Mouse (Mus musculus) erythroblast, embryonic 14.5 days (primary cell): ENCODE results near the gene Kazald1. TPM values are rescaled to one million over a fixed set of nuclear protein-coding genes. Genes with fewer than 3 reads are reported as not detected.

Source experiments
- H3K27me3 ChIP-seq: 2 replicates; pipeline ENCODE4 v1.6.1; 2012; ENCODE audit warnings: inconsistent platforms; ENCODE audit not compliant: control insufficient read depth
- H3K36me3 ChIP-seq: 2 replicates; pipeline ENCODE4 v1.6.1; 2012; ENCODE audit warnings: mild to moderate bottlenecking, inconsistent platforms; ENCODE audit not compliant: control insufficient read depth
- H3K4me1 ChIP-seq: 2 replicates; pipeline ENCODE4 v1.6.1; 2012; ENCODE audit warnings: inconsistent platforms; ENCODE audit not compliant: control insufficient read depth
- H3K4me3 ChIP-seq: replicated peaks from 2 replicates; pipeline ENCODE3; 2012; ENCODE audit warnings: moderate library complexity, mild to moderate bottlenecking, inconsistent platforms
- H3K9me3 ChIP-seq: 2 replicates; pipeline ENCODE4 v1.6.1; 2012; ENCODE audit warnings: low read length, inconsistent platforms, mixed read lengths; ENCODE audit not compliant: control insufficient read depth
- GATA1 ChIP-seq: IDR thresholded peaks from 2 replicates; pipeline ENCODE4 v1.6.1; 2012; ENCODE audit warnings: low read length, inconsistent platforms, mixed read lengths
- TAL1 ChIP-seq: IDR thresholded peaks from 3 replicates; pipeline ENCODE4 v1.6.1; 2012; ENCODE audit warnings: low read length, inconsistent platforms, mixed read lengths
- polyA plus RNA-seq: library from polyadenylated mRNA; stranded (reverse); fragments of >175 nt; gene quantifications from 2 replicates; pipeline ENCODE4 v1.2.3, GENCODE M21; 2012

The Kazald1 gene
- polyA plus RNA-seq, 1 experiment, result not detected

DNA sequence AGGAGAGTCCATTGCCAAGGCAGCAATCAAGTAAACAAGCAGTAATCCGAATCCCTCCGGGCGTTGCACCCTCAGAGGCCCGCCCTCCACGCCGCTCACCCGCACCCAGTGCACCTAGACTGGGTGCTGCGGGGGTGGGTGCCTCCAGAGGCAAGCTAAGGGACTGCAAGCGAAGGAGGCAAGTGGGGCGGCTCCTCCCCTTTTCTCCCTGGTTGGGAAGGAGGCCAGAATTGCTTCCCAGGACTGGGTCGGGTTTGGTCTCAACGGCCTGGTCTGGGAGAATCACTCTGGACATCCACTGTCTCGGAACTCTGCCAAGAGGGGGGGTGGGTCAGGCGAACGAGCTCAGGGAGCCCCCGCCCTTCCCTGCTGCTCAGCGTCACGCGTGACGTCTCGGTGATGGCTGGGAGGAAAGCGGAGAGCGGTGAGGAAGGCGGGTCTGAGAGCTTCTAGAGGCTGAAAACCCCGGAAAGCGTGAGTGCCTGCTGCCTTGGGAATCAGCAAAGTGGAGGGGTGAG is 27.6 kb upstream of the Kazald1 start, which contains the start of gene Sfxn3:
Gene Sfxn3, plus strand, starts transcription at position 87 of the 518 bp plus-strand sequence.
- peaks cover 59% of the 10 kb centered on the region for H3K27me3 ChIP-seq
- peaks cover 28% of the 10 kb centered on the region for H3K4me1 ChIP-seq
- H3K36me3 ChIP-seq, result no peaks in the 10 kb centered on the region
- no peaks in the 10 kb centered on the region for H3K9me3 ChIP-seq
- H3K4me3 ChIP-seq, result peak within 1 kb of the TSS; percentile 64
- no peak for TF ChIP-seq GATA1
- TF ChIP-seq TAL1, result no peak

- peaks cover 56% of the 10 kb centered on the region for H3K27me3 ChIP-seq
- H3K4me1 ChIP-seq, result peaks cover 28% of the 10 kb centered on the region
- H3K36me3 ChIP-seq, result no peaks in the 10 kb centered on the region
- peak overlapping the region; percentile 64 for H3K4me3 ChIP-seq
- TF ChIP-seq TAL1 (no peak), GATA1 (no peak)
- H3K9me3 ChIP-seq, result no peaks in the 10 kb centered on the region
These were observed 27.0 kb upstream of the Kazald1 start for GRCm38 (mm10) chr19:45047935-45048643.

- H3K4me3 ChIP-seq, result no peak overlapping the region
These were observed 26.2 kb upstream of the Kazald1 start for GRCm38 (mm10) chr19:45048644-45049365.

GRCm38 (mm10) chr19:45049523-45049922 is 25.5 kb upstream of the Kazald1 start:
- peaks cover 42% of the 10 kb centered on the region for H3K27me3 ChIP-seq
- TF ChIP-seq TAL1 (no peak), GATA1 (no peak)
- no peaks in the 10 kb centered on the region for H3K36me3 ChIP-seq
- H3K4me1 ChIP-seq, result peaks cover 28% of the 10 kb centered on the region
- H3K4me3 ChIP-seq, result no peak overlapping the region
- H3K9me3 ChIP-seq, result no peaks in the 10 kb centered on the region

More at GRCm38 (mm10) chr19:45048644-45049365, 26.2 kb upstream of the Kazald1 start:
- TF ChIP-seq GATA1, result no peak
- TF ChIP-seq TAL1, result no peak
- no peaks in the 10 kb centered on the region for H3K9me3 ChIP-seq
- H3K27me3 ChIP-seq, result peaks cover 49% of the 10 kb centered on the region
- no peaks in the 10 kb centered on the region for H3K36me3 ChIP-seq
- peaks cover 28% of the 10 kb centered on the region for H3K4me1 ChIP-seq

- Histone ChIP-seq H3K4me1 (peaks cover 33% of the 10 kb centered on the region), H3K9me3 (no peaks in the 10 kb centered on the region), H3K4me3 (no peak overlapping the region), H3K36me3 (no peaks in the 10 kb centered on the region), H3K27me3 (peaks cover 5% of the 10 kb centered on the region)
- TF ChIP-seq GATA1, result no peak
- no peak for TF ChIP-seq TAL1
These were observed 21.6 kb upstream of the Kazald1 start for GRCm38 (mm10) chr19:45053451-45053850.

- Histone ChIP-seq H3K27me3 (no peaks in the 10 kb centered on the region), H3K36me3 (no peaks in the 10 kb centered on the region), H3K9me3 (no peaks in the 10 kb centered on the region), H3K4me3 (no peak overlapping the region), H3K4me1 (peaks cover 40% of the 10 kb centered on the region)
- TF ChIP-seq TAL1 (no peak), GATA1 (no peak)
These were observed 19.9 kb upstream of the Kazald1 start for GRCm38 (mm10) chr19:45054892-45055690.

DNA sequence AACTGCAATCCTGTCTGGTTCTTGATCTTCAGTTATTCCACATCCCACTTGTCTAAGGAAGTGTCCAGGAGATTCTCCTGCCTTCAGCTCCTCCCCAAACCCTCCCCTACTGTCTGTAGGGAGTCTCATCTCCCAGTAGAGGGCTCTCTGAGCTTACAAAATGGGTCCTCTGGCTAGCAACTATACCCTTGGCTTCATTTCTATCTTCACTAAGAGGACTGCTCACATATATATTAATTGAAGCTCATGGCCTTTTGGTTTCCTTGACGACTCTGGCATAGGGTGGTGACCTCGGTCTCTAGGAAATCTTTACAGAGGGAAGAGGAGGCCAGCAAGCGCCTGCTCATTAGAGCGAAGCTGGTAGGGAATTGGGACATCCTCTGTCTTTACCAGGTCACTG is 18.7 kb upstream of the Kazald1 start:
- H3K4me3 ChIP-seq, result no peak overlapping the region
- no peaks in the 10 kb centered on the region for H3K36me3 ChIP-seq
- no peak for TF ChIP-seq GATA1
- no peak for TF ChIP-seq TAL1
- peaks cover 44% of the 10 kb centered on the region for H3K4me1 ChIP-seq
- no peaks in the 10 kb centered on the region for H3K9me3 ChIP-seq
- H3K27me3 ChIP-seq, result no peaks in the 10 kb centered on the region

GRCm38 (mm10) chr19:45056908-45057698 is 17.9 kb upstream of the Kazald1 start:
- H3K4me3 ChIP-seq, result peak overlapping the region; percentile 83
- H3K4me1 ChIP-seq, result peaks cover 44% of the 10 kb centered on the region
- H3K36me3 ChIP-seq, result no peaks in the 10 kb centered on the region
- H3K27me3 ChIP-seq, result no peaks in the 10 kb centered on the region
- H3K9me3 ChIP-seq, result no peaks in the 10 kb centered on the region
- TF ChIP-seq GATA1 (no peak), TAL1 (no peak)
